Mouse (Mus musculus) liver, adult (tissue): ENCODE measurements around the gene S100a1.
A peak's percentile ranks its signal among the peaks of the same experiment; 100 is the strongest.

ENCODE experiments used
- GATA4 ChIP-seq: IDR thresholded peaks from 2 replicates; pipeline ENCODE4 v1.6.1; 2014; ENCODE audit warnings: mild to moderate bottlenecking, low read length; ENCODE audit not compliant: insufficient replicate concordance

The S100a1 gene

DNA sequence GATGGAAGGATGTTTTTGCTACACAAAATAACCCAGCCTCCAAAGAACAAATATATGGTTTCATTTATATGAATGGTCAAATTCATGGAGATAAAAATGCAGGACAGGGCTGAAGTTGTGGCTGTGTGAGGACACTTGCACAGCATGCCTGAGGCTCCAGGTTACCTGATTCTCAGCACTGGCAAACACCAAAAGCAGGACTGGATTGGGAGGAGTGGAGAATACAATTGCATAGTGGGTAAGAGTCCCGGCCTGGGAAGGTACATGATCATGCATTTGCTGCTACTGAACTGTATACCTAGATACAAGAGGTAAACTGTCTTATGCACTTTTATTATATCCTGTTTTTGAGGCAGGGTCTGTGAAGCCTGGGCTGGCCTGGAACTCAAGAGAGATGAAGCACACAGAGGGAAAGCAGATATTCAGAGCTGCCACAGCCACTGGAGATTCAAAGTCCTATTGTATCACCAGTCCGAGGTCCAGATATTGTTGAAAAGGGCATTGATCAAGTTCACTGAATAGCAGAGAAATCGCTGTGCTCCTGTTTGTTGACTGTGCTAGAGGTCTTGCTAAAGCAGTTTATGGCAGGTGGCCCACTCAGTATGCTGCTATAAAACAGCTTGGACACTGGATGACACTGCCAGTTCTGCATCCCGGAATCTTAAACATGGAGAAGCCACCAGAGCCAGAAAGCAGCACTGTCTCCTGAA lies 20.2 kb downstream of the S100a1 start:
- TF ChIP-seq GATA4: no peak

DNA sequence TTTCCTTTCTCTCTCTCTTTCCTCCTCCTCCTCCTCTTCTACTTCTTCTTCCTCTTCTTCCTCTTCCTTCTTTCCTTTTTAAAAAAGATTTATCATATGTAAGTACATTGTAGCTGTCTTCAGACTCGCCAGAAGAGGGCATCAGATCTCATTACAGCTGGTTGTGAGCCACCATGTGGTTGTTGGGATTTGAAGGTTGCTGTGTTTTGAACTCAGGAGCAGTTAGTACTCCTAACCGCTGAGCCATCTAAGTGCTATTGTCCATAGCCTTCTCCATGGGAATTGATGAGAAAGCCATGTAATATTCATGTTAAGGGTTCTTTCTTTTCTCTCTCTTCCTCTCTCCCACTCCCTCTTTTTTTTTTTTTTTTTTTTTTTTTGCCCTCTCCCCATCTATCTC lies 22.8 kb downstream of the S100a1 start:
- no peak for TF ChIP-seq GATA4

DNA sequence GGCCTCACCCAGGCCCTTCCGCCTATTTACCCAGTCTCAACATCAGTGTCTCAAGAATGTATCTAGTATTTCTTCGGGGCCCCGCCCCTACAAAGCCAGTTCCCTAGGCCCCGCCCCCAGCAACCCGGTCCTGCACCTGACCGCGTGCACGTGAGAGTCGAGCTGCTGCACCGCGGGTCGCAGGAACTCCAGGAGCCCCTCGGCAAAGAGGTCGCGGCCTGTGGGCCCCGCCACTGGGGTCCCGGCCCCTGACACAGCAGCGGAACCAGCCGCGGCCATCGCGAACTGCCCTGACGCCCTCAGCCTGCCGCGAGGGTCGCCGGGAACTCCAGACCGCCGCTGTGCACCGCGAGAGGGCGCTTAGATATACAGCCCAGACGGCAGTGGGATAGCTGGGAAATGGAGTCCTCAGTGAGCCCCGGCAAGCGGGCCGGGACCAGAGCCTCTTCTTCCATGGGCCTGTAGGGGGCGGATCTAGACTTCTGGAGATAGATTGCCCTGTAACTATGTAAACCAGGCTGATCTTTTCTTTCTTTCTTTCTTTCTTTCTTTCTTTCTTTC lies 23.4 kb downstream of the S100a1 start, which contains the start of gene Snapin:
Gene Snapin, minus strand, starts transcription at position 338 of the 561 bp plus-strand sequence.
- TF ChIP-seq GATA4: no peak; the same call in 1 of the 2 replicates

DNA sequence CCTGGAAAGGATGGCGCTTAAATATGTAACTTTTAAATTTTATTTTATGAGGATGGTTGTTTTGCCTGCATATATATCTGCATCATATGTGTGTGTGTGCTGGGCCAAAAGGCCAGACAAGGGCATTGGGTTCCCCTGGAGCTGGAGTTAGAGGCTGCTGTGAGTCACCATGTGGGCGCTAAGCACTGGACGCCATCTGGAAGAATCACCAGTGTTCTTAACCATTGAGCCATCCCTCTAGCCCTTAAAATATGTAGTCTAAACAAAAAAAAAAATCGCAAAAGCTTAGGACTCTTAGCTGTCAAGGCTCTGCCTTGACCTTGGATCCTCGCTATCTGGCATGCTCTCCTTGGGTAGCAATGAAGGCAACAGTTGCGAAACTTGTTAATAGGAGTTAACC lies 25.6 kb downstream of the S100a1 start:
- TF ChIP-seq GATA4: no peak

DNA sequence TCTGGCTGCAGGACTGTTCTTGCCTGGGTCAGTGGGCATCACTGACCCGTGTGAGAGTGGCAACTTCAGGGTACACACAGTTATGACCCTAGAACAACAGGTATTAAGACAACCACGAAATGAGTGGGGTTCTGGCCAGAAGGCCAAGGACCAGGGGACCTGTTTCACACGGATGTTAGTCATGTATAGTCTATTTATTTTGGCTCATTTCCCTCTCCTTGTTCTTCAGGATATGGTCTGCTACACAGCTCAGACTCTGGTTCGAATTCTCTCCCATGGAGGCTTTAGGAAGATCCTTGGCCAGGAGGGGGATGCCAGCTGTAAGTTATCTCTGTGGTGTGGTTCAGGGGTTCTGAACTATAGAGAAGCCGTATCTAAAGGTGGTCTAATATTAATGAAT lies 27.2 kb downstream of the S100a1 start:
- no peak for TF ChIP-seq GATA4

DNA sequence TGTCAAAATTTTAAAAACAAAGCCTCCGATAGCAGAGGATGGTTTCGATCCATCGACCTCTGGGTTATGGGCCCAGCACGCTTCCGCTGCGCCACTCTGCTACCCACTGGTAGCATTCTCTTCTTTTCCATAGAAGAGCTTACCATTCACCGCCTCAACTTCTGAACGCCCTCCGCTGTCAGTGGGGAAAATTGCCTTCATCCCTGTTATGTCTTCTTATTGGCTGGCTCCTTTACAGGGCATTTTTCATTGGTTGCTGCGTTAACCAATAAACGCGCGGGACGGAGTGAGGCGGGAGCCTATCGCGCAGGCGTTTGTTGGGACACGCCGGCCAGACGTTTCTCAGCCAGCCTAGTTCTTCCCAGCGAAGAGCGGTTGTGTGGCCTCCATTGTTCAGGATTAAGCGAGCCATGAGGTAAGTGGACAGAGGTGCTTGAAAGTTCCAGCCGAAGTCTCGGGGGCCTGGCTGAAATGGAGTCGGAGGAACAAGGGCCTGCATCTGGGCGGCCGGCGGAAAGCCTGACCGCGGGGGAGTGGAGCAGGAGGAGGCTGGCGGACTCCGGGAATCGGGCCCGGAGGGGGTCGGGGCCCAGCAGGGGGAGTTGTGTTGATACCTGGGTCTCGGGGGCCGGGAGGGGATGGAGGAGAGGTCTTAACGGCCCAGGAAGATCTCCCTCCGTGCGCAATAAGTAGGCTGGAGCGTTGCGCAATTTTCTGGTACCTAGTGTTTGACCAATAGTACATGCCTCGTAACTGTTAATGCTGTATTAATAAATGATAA lies 38.2 kb downstream of the S100a1 start, which contains the start of gene Ilf2:
Gene Ilf2, plus strand, starts transcription at position 296 of the 781 bp plus-strand sequence.
- TF ChIP-seq GATA4: peak; percentile 7; the same call in 1 of the 2 replicates

DNA sequence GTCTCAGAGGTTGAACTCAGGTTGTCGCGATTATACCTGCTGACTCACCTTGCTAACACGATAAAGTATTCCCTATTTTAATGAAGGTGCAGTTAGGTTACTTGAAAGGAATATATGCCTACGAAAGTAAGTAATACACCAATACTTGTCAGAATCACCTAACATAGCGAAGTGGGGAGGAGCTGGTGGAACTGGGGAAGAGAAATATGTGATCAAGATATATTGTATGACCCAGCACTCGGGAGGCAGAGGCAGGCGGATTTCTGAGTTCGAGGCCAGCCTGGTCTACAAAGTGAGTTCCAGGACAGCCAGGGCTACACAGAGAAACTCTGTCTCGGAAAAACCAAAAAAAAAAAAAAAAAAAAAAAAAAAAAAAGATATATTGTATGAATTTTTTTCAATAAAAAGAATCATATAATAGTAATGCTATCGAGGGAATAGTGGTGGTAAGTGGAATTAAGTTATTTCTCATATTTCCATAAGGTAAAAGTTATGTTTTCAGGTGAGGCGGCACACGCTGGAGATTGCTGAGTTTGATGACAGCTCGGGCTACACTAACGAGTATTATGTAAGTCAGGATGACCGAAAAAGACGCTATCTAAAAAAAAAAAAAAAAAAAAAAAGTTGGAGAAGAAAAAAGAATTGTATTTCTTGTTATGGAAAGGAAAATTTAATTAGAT lies 38.9 kb downstream of the S100a1 start:
- no peak for TF ChIP-seq GATA4

DNA sequence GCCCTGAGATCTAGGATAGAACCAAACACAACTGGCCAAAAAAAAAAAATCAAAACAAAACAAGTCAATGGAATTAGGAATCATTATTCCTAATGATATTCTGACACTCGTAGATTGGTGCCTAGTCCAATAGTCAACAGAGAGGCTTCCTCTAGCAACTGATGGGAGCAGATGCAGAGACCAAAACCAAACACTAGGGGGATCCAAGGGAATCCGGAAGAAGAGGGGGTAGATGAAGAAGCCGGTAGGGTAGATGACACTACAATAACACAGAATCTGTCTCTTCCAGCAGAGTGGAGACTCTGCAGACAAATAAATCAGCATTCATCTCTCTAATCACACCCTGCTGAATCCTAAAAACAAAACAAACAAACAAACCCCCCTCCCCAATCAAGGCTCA lies 42.0 kb downstream of the S100a1 start:
- TF ChIP-seq GATA4: no peak

DNA sequence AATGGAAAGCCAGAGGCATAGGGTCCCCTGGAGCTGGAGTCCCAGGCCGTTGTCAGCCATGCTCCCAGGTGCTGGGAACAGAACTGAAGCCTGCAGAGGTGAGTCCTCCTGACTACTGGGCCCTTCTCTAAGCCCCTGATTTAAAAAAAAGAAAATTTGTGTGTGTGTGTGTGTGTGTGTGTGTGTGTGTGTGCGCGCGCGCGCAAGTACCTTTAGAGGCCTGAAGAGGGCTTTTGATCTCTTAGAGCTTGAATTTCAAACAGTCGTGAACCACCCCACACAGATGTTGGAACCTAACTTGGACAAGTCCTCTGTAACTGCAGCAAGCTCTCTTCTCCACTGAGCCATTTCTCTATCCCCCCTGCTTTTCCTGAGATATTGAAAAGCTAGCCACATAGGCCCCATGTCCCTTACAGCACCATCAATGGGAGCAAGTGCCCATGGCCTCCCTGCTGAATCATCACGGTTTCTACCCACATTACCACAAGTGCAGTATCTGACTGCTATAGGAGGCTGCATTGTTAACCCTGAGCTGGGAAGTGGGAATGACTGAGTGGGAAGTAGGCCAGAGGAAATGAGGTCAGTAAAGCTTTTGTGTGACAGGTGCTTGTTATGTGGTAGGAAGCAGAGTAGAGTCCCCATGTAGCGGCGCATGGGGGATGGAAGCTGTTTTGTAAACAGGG lies 46.4 kb downstream of the S100a1 start:
- TF ChIP-seq GATA4: no peak

DNA sequence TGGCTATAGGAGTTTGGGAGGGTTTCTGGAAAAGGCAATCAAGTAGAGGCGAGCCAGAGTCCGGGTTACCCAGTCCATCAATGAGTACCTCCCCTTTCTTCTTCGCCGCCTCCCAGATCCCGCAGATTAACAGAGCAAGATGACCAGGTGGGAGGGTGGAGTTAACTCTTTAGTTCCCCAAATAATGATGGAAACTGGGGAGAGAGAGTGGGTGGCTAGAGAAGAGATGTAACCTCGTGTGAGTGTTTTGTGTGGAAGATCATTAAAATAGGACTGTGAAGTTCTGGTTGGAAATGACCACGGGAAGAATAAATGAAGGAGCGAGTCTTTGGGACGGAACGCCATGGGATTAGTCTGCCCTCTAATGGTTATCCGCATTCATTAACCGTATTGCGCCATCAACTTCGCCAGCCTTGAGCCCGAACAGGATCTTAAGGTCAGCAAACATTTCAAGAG lies 47.9 kb downstream of the S100a1 start:
- no peak for TF ChIP-seq GATA4

DNA sequence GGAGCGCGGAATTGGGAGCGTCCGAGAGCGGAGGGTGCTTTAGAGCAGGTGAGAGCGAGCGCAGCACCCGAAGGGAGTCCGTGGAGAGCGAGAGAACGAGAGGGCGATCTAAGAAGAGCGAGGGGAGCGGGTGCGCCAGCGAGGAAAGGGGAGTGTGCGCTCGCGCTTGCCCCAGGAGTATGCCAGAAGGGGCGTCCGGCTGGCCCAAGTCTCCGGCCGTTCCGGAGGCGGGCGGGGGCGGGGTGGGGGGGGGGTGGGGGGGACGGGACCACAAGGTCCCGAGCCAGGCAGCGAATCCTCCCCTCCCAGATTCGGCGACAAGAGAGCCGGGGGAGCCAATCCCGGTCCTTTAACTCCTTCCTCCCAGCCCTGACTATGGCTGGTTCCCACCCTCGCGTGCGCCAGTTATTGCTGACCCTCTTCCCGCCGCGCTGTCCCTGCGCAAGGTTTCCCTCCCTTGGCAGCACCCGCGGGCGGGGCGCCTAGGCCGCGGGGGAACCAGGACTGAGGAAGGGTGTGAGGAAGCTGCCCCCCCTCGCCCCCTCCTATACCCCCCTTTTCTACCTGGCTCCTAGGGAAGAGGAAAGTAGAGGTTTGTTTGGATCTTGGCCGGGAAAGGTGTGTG lies 48.4 kb downstream of the S100a1 start, which contains the start of gene Npr1:
Gene Npr1, minus strand, starts transcription at position 181 of the 625 bp plus-strand sequence.
- no peak for TF ChIP-seq GATA4

DNA sequence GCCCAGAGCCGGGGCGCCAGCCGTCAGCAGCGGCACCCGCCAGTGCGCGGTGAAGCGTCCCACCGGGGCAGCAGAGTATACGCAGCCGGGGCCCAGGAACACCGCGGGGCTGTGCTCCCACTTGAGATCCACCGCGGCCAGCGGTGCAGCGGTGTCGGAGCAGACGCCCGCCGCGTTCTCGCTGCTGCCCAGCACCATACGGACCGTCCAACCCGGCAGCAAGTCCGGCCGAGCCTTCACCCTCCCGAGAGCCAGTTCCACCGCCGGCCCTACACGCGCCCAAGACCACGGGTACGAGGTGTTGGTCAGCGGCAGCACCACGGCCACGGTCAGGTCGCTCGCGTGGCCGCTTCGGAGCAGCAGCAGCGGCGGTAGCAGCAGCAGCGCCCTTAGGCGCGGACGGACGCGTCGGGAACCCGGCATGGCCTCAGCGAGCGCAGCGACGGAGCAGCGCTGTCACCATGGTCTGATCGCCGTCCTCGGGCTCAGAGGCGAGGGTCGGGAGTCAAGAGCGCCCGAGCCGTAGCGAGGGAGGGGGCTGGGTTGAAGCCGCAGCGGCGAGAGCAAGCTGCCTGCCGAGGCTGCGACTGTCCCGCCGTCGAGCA lies 49.0 kb downstream of the S100a1 start:
- no peak for TF ChIP-seq GATA4

DNA sequence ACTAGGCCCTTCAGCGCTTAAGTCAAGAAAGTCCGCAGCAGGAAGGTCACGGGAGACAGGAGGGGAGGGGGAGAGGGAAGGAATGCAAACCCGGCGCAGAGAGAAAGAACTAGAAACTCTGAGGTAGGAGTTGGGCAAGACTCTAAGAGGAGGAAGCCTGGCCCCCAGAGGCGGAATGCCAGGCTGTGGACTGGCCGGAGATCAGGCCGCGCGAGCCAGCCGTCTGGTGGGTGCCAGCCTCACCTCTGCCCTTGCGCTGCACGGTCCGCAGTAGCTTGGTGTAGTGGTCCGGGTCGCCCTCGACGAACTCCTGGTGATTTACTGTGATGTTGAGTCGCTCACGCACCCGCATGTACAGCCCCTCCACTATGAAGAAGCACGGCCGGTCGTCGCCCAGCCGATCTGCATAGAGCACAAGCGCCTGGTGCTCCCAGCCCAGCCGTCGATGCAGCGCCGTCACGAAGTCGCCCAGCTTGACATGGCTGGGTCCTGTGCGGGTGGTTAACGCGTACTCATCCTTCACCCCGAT lies 49.6 kb downstream of the S100a1 start:
- no peak for TF ChIP-seq GATA4

DNA sequence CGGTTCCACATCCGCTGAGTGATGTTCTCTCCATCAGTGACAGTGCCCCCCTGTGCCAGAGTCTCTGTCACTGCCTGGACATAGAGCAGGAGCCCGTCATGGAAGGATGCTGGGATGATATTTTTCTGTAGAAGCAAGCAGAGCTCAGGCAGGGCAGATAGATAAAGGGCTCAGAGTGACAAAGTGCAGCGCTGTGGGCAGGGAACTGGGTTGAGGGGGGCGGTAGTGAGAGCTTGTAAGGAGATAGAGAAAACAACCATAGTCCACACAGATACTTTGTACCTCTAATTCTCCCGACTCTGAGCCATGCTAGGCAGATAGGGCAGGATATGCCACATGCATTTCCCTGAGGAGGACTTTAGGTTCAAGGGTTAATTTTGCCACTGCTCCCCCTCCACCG lies 51.6 kb downstream of the S100a1 start:
- TF ChIP-seq GATA4: no peak

DNA sequence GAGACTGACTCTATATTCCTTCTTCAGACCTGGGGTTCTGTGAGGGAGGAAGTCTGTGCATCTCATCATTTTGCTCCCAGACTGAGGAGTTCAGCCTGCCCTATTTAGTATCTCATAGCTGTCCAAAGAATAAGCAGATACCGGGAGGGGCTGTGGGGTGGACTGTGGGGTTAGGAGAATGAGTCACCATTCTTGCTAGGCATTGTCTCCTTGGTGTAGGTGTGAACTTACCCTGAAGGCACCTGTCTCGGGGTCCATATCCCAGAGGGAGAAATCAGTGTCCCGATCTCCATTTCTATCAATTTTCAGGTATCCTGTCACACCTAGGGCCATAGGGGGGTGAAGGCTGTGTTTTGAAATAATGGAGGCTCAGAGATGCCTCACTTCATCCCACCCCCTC lies 52.3 kb downstream of the S100a1 start:
- no peak for TF ChIP-seq GATA4
